Mouse (Mus musculus) brain, embryonic 18.5 days (tissue): ENCODE data around the gene Ndufs1.

Source experiments
- DNase-seq: peaks from one replicate; pipeline ENCODE4 v3.0.0-alpha.2; 2012; ENCODE audit warnings: low read depth, low spot score

Ndufs1 gene

GRCm38 (mm10) chr1:63115540-63115939, 61.1 kb downstream of the Ndufs1 start:
- DNase-seq = no peak

DNA sequence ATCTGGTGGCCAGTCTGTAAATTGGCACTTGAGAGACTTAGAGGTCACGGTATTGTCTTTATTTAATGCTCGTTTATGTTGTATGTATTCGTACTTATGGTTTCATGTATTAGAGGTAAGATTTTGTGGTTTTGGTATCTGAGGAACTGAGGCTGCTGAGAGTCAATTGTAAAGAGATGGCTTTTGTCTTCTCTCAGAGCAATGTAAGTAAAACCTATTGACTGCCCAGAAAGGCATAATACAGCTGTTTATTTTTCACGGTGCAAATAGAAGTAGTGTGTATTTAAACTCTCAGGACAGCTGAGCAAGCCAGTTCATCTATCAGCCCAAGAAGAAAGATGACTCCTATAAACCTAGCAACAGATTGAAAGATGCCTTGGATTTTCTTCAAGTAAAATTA, 61.5 kb downstream of the Ndufs1 start:
- no peak for DNase-seq

DNA sequence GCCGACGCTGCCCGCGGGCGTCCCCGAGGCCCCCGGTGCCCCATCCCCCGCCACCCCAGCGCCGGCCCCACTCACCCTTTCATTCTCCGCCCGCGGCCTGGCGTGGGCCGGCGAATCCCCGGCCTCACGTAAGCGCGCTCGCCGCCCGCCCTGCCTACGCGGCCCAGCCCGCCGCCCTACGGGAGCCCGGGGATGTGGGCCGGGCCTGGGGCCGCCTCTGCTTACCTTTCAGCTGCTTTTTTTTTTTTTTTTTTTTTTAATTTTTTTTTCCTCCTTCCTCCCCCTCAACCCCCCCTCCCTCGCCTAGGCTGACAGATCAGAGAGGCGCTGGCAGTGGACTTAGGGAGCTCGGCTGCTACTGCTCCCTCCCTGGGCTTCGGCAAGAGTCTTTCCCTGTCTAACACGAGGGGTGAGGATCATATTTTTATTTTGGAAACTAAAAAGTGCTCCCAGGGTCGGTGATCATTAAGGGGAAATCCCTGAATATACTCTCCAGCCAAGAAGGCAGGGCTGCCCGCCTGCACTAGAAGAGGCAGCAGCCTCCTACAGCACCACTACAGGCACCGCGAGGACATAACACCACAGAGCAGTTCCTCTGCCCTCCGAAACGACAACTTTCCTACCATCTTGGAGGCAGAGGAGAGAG, 62.4 kb downstream of the Ndufs1 start, which contains the start of gene Ino80d:
Gene Ino80d, minus strand, starts transcription at position 532 of the 646 bp plus-strand sequence.
- DNase-seq = peak; percentile 73

DNA sequence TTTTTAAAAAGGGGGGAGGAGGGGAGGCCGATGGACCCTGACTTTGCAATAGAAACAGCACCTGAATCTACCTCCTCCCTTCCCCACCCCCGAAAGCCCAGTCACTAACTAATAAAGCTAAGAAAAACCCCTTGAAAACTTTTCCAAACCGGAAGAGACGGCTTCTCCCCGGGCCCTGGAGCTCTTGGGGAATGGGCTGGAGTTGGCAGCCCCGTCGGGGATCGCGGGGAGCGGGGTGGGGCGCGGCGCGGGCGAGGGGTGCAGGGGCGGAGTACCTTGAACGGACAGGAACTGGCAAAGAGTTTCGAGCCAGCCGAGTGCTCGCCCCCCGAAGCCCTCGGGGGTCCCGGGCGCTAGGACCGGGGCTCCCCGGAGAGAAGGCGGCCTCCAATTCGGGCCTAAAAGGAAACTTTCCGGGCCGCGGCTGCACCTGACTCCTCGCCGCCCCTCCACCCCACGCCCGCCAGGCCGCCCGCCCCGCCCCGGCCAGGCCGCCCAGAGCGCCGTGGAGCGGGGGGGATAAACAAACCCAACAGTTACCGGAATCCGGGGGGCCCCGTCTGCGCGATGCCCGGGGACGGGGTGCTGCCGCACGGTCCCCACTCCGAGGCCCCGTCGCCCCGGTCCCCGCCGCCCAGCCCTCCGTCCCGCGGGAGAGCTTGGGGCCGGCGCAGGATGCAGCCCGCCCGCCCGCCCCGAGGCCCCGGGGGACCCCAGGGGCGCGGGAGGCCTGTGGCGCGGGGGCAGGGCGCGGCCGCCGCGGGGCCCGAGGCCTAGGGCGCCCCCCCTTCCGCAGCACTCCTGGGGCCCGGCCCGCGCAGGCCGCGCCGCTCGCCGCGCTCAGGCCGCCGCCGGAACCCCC, 63.1 kb downstream of the Ndufs1 start:
- DNase-seq = no peak

DNA sequence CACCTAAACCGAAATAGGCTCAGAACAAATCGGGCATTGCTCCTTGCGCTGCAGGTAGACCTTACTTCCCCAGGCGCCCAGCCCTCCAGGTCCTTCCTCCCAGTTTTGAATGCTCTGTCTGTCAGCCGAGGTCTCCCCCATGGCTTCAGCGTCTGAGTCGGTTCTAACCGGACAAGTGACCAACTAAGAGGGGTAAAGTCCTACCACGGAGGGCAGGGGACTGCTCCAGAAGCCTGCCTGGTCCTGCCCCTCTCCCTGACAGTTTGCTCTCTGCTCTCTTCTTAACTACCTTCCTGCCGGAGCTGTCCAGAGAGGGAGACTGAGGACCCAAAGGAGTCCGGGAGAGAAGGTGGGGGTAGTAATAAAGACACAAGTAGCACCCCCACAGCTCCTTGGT, 63.8 kb downstream of the Ndufs1 start:
- no peak for DNase-seq

DNA sequence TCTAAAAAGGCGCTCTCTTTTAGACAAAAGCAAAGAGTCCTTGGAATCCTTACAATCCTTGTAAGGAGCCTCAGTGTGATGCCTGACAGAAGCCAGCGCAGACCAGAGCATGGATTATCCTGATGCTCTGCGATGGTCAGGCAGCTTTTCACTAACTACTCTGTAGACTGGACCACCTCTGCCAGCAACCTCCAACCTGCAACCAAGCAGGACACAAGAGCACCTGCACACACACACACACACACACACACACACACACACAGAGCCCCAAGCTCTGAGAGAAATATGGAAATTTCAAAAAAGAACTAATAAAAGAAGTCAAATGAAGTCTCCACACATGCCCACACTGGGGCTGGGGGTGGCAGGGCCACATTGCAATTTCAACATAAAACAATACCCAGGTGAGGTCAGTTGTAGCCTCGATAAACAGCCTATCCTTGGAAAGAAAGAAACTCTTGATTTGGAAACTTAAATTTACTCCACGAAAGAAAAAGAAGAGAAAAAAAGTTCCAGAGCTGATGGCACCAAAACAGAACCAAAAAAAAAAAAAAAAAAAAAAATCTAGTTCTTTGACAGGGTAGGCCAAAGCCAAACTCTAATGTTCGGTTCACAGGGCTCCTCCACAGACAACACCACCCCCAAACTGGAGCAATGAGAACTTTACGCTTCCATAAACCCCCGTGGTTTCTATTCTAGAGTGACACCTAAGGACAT, 64.3 kb downstream of the Ndufs1 start:
- DNase-seq = no peak

DNA sequence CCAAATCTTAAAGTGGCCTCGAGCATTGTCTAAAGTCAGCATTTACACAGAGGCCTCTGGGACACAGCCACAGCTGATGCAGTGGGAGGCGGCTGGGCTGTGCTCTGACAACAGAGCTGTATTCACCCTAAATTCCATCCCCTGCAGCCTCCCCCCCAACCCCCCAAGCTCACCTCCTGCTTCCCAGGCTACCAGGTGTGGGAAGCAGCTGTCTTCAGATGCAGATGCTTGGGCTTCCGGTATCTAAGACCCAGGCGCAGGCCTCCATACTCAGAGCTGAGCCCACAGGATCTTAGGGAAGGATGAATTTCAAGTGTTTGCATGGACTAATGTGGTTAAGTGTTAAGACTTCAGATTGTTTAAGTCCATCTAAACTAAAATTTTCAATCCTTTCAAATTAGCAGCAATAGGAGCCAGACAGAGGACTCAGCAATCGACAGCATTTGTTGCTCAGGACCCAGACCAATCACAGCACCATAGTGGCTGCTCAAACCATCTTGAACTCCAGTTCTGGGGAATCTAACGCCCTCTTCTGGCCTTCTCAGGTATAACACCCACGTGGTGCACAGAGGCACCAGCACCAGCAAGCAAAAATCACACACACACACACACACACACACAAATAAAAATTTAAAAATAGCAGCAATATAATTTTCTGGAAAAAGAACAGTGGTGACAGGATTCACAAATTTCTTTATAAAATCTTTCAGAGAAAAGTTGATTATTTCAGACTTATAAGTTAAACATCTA, 65.9 kb downstream of the Ndufs1 start:
- no peak for DNase-seq

DNA sequence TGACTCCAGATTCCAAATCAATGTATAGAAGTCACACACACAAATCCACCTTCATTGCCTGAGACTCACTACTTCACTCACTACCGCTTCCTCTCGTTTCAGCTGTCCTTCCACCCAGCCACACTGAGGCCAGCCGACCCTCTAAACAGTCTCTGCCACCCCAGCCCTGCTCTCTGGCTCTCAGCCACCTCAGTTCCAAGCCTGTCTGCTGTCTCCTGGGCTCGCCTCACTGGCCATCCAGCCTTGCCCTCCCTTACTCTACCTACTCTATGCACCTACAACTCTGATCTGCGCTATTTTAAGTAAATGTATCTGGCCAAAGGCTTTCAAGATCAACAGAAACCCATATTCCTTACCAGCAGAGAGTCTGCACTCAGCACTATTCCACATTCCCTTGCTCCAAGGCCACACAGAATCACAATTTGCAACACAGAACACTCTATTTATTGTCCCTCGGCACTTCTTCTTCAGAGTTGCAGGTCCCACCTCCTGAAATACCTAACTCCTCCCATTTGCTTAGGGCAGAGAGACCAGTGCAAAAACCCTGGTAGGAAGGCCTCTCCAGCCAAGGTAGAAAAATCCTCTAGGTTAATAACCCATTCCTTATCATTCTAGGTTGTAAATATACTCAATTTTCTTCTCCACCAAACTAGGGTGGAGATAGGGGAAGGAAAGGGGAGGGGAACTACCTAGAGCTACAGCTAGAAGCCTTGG, 68.9 kb downstream of the Ndufs1 start:
- DNase-seq = no peak

DNA sequence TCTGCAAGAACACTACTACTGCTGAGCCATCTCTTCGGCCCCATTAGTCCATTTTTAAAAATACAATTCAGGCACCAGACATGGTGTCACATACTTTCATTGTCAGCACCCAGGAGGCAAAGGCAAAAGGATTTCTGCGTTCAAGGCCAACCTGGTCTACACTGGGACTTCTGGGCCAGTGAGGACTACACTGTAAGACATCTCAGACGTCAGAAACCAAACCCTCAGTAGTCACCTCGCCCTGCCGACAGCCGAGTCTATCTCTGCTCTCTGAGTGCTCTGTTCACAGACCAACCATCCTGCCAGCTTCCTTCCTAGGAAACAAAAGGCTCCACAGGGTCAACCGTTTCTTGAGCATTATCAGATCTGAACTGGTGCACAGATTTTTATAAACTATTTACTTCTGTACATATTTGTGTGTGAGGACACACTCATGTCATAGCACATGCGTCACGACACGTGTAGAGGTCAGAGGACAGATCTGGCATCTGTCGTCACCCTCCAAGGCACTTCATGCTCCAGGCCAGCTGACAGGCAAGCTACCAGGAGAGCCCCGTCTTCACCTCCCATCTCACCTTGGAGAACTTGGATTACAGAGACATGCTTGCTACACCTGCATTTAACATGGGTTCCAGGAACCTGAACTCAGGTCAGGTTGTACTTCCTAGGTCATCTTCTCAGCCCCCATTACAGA, 73.7 kb downstream of the Ndufs1 start:
- no peak for DNase-seq

GRCm38 (mm10) chr1:63100196-63100595, 76.4 kb downstream of the Ndufs1 start:
- no peak for DNase-seq

GRCm38 (mm10) chr1:63098831-63099230, 77.8 kb downstream of the Ndufs1 start:
- no peak for DNase-seq

DNA sequence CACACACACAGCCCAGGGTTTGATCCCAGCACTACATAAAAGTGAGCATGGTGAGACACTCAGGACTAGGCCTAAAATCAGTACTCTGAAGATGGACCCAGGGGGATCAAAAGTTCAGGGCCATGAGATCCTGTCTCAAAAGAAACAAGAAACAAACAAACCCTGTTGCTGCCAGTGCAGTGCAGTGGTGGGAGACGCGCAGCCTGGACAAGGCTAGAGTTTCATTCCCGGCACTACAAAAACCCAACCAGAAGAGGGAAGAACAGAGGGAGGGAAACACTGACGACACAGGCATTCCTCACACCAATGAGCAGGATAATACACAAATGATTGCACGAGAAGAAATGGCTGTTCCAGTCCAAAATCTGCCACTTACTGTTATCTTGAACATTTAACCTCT, 80.6 kb downstream of the Ndufs1 start:
- no peak for DNase-seq
